Mouse (Mus musculus): ENCODE results near the gene Fgfr2.

GRCm38 (mm10) chr7:130701336-130701735, 2421.8 kb downstream of the Fgfr2 start:
- TF ChIP-seq CTCF (IDR thresholded peaks at IDR 0.05) (no peak), EP300 (IDR thresholded peaks at IDR 0.05) (no peak)
